Mouse (Mus musculus) kidney, adult 10 weeks (tissue): ENCODE data around the gene Ppp6r1. TPM values are rescaled to one million over a fixed set of nuclear protein-coding genes. Genes with fewer than 3 reads are reported as not detected.

Source experiments
- polyA plus RNA-seq: library from polyadenylated mRNA; stranded (reverse); fragments of 350-450 nt; fragmentation: Illumina TruSeq; extraction: RNeasy Lipid Tissue Mini Kit (QIAGEN cat#74804); gene quantifications from one replicate; pipeline ENCODE4 v1.2.3, GENCODE M21; 2014; ENCODE audit warnings: low read depth, low replicate concordance

Ppp6r1 gene
- polyA plus RNA-seq = 11.6 TPM

DNA sequence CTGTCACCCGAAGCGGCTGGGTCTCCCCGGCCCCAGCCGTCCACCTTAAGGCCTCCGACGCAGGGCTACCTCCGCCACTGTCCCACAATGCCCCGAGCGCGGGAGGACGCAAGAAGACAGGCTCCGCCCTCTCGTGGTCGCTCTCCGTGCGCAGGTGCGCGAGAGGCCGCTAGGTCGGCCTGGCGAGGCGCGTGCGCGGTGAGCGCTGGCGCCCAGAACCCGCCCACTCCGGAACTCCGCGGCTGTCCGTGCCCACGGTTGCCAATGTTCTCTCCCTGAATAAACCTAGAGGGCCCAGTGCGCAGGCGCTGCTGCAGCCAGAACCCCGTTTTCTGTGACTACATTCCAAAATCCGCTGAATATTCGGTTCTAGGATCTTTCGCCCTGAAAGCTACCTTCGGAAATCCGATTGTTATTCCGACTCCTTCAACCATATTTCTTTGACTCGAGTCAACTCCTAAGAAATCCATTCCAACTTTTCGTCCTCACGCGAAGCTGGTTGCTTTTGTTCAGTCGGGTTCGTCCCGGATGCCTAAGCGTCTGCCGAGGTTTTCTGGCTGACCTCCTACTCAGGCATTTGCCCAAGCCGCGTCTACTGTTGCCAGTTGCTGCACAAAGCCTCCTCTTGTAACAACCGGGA is at the start of gene Ppp6r1:
Gene Ppp6r1, minus strand, starts transcription at position 108 of the 640 bp plus-strand sequence.

DNA sequence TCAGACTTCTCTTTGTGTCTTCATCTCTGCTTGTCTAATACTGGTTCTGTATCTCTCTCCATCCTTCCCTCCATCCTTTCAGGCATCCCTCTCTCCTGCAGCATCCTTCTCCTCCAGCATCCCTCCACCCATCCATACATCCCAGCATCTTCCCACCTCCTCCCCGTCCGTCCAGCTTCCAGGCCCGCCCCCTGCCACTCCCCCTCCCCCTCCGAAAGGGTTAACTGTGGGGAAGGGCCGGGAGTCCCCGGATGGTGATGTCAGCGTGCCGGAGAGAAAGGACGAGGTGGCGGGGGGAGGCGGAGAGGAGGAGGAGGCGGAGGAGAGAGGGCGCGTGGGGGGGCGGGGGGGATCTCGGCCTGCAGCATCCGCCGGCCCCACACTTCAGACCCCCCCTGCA is 31.6 kb upstream of the Ppp6r1 start, which contains the start of gene Brsk1:
Gene Brsk1, plus strand, starts transcription at position 218 of the 400 bp plus-strand sequence.

DNA sequence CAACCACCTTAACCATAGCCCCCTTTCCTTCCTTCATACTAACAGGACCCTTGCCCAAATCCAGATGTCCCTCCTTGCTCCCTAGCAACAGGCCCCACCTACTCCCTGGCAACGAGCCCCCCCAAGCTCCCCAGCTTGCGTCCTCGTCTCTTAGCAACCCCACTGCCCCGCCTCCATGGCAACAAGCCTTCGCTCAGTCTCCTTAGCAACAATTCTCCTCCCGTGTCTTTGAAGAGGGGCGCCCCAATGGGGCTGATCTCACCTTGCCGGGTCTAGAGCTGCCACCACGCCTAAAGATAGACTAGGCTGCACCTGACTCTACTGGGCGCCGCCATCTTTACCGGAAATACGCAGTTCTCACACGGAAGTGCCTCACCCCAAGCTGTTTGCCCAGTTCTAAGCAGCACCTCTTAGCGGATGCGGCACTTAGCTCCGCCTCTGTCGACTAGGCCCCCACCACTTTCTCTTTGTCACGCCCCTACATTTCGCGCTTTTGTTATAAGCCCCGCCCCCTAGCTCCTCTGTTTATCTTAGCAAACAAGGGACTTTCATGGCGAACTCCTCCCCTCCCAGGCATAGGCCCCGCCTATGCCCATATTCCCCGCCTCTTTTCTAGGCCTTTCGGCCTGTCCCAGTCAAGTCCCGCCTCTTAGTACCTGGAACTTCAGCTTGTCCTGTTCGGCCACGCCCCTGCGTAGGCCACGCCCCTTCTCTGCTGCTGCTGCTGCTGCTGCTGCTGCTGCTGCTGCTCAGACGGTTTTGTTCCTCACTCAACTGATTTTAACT is 26.0 kb upstream of the Ppp6r1 start, which contains the start of gene Hspbp1:
Gene Hspbp1, minus strand, starts transcription at position 437 of the 786 bp plus-strand sequence.

DNA sequence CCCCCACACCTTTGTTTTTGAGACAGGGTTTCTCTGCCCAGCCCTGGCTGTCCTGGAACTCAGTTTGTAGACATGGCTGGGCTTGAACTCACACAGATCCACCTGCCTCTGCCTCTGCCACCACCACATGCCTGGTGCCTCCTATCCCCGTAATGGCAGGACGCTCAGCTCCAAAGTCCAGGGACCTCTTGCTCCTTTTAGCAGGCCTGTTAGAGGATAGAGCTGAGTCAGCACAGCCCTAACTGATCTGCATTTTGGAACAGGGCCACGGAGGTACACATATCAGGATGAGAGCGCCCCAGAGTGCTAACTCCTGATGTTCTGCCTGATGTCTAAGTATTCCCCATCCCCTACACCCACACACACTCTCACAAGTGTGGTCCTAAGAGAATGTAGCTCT is 27.8 kb downstream of the Ppp6r1 start, which contains the start of gene Tmem86b:
Gene Tmem86b, minus strand, starts transcription at position 392 of the 400 bp plus-strand sequence.

DNA sequence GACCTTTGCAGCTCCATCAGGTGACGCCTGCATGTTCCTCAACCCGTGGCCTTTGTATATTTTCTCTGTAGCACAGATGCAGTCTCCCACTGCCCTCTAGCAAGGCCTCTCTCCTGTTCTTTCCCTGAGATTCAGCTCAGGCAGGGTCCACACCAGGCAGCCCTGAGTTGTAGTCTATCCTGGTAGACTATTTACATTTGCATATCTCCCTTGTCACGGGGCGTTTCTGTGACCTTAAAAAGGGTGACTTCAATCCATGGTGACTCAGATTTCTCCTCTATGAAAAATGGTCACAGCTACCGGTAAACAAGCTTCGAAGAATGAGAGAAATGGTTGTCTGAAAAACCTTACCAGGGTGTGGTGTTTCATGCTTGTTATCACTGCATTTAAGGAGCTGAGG is 54.9 kb downstream of the Ppp6r1 start, which contains the start of gene Ptprh:
Gene Ptprh, minus strand, starts transcription at position 169 of the 400 bp plus-strand sequence.

Other genes with a start within 250 kb of the Ppp6r1 start
- gene Rdh13, start 213.4 kb downstream of the Ppp6r1 start, polyA plus RNA-seq = 9.4 TPM
- gene Eps8l1, start 198.3 kb downstream of the Ppp6r1 start, polyA plus RNA-seq = 1.1 TPM
- gene Ppp1r12c, start 157.3 kb downstream of the Ppp6r1 start, polyA plus RNA-seq = 2.8 TPM
- gene Tnnt1, start 142.6 kb downstream of the Ppp6r1 start, polyA plus RNA-seq = 0.85 TPM
- not detected for gene Tnni3, start 134.8 kb downstream of the Ppp6r1 start, polyA plus RNA-seq
- gene Dnaaf3, start 126.6 kb downstream of the Ppp6r1 start, polyA plus RNA-seq = not detected
- not detected for gene Syt5, start 111.5 kb downstream of the Ppp6r1 start, polyA plus RNA-seq
- gene Ptprh, start 55.0 kb downstream of the Ppp6r1 start, polyA plus RNA-seq = not detected
- gene Tmem86b, start 27.6 kb downstream of the Ppp6r1 start, polyA plus RNA-seq = 3.1 TPM
- gene Hspbp1, start 26.0 kb upstream of the Ppp6r1 start, polyA plus RNA-seq = not detected
- gene Brsk1, start 31.6 kb upstream of the Ppp6r1 start, polyA plus RNA-seq = 0.24 TPM
- gene Tmem150b, start 66.2 kb upstream of the Ppp6r1 start, polyA plus RNA-seq = not detected
- 0.89 TPM for gene Kmt5c, start 81.1 kb upstream of the Ppp6r1 start, polyA plus RNA-seq
- not detected for gene Cox6b2, start 94.1 kb upstream of the Ppp6r1 start, polyA plus RNA-seq
- not detected for gene Fam71e2, start 112.3 kb upstream of the Ppp6r1 start, polyA plus RNA-seq
- gene Il11, start 123.8 kb upstream of the Ppp6r1 start, polyA plus RNA-seq = 0.20 TPM
- not detected for gene Tmem190, start 123.9 kb upstream of the Ppp6r1 start, polyA plus RNA-seq
- 1.3 TPM for gene Tmem238, start 130.6 kb upstream of the Ppp6r1 start, polyA plus RNA-seq
- gene Rpl28, start 133.9 kb upstream of the Ppp6r1 start, polyA plus RNA-seq = 11.3 TPM
- gene Ube2s, start 153.6 kb upstream of the Ppp6r1 start, polyA plus RNA-seq = 2.9 TPM
- 3.2 TPM for gene Shisa7, start 185.7 kb upstream of the Ppp6r1 start, polyA plus RNA-seq
- gene Isoc2b, start 211.2 kb upstream of the Ppp6r1 start, polyA plus RNA-seq = 2.9 TPM
- 5.4 TPM for gene Isoc2a, start 218.1 kb upstream of the Ppp6r1 start, polyA plus RNA-seq
- not detected for gene Gm36210, start 247.5 kb upstream of the Ppp6r1 start, polyA plus RNA-seq